Mouse (Mus musculus) liver, adult 2 months (tissue): ENCODE results near the gene Vgf.

Experiments used
- CTCF ChIP-seq: fragments of 200-500 bp; IDR thresholded peaks from 2 replicates; pipeline ENCODE4 v1.5.1; 2011; ENCODE audit warnings: low read depth, low read length, control low read depth
- POLR2A ChIP-seq: fragments of 200-500 bp; IDR thresholded peaks from 2 replicates; pipeline ENCODE4 v1.6.1; 2011; ENCODE audit warnings: low read length, control low read depth; ENCODE audit not compliant: insufficient read depth; ENCODE audit errors: extremely low read depth

DNA sequence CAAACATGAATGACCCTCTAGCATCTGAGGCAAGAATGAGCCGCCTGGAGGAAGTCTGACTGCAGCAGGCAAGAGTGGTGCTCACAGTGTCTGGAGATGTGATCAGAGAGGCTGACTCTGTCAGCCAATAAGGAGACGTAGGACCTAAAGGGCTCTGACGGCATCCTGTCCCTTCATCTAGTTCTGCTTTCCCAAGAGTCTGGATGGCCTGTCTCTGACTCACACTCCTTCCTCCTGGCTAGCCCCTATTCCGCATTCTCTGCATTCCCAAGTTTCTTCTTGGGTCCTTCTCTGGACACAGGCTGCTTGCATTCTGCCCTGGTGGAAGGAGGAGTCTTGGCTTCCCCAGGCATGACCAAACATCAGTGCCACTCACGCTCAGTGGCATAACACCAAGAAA is 53.7 kb downstream of the Vgf start:
- TF ChIP-seq CTCF (no peak), POLR2A (no peak)
